Mouse (Mus musculus): ENCODE results near the gene 9230104L09Rik.

DNA sequence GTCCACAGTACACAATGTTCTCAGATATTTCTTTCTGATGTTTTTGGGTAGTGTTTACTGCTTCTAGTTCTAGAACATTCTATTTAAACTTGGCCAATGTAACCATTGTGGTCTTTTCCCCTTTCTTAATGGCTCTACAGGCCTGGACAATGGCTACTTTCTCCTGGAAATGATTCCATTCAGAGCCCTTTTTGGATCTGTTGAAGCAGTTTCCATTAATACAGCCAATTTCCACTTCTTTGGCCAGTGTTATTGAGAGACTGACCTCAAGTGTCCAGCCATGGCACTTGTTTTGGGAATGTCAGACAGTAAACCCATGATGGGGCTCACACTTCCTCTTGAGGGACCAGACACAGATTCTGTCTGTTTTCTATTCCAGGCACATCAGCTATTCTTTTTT is 3.1 kb downstream of the 9230104L09Rik start:
- TF ChIP-seq POLR2A (IDR thresholded peaks at IDR 0.05; ENCODE audit: insufficient read length, low read depth) (no peak), TCF3 (IDR thresholded peaks at IDR 0.05; ENCODE audit: insufficient read length, low read depth) (no peak), USF1 (IDR thresholded peaks at IDR 0.05; ENCODE audit: low read depth) (no peak), REST (IDR thresholded peaks at IDR 0.05; ENCODE audit: insufficient read depth, insufficient read length) (no peak), MAX (IDR thresholded peaks at IDR 0.05; ENCODE audit: low read depth) (no peak), TCF12 (IDR thresholded peaks at IDR 0.05; ENCODE audit: insufficient read depth, poor library complexity, severe bottlenecking) (no peak), POLR2AphosphoS2 (IDR thresholded peaks at IDR 0.05; ENCODE audit: insufficient read length, low read depth) (no peak), MYOG (IDR thresholded peaks at IDR 0.05; ENCODE audit: control insufficient read depth in 1 of 3, insufficient read depth in 1 of 3, insufficient read length in 2 of 3, low read depth in 2 of 3) (no peak), MYOD1 (IDR thresholded peaks at IDR 0.05; ENCODE audit: control insufficient read depth in 1 of 3, insufficient read length in 2 of 3, low read depth in 2 of 3) (no peak)
